Mouse (Mus musculus): ENCODE measurements around the gene Fut9.

The Fut9 gene

GRCm38 (mm10) chr4:25799476-25800283, at the start of gene Fut9:
TSS of gene Fut9 (minus strand) at chr4:25800244.
- peak; percentile 73 for DNase-seq

GRCm38 (mm10) chr4:25815783-25816182, 15.7 kb upstream of the Fut9 start:
- no peak for DNase-seq

GRCm38 (mm10) chr4:25813340-25813739, 13.3 kb upstream of the Fut9 start:
- no peak for DNase-seq

- peak; percentile 50 for DNase-seq
Observed at GRCm38 (mm10) chr4:25810058-25810457, 10.0 kb upstream of the Fut9 start.

- peak; percentile 85 for DNase-seq
Observed at GRCm38 (mm10) chr4:25801751-25802150, 1.7 kb upstream of the Fut9 start.

- peak; percentile 88 for DNase-seq
Observed at GRCm38 (mm10) chr4:25800284-25800616, 206 bp upstream of the Fut9 start.

GRCm38 (mm10) chr4:25799051-25799475, 981 bp downstream of the Fut9 start:
- peak; percentile 44 for DNase-seq

- DNase-seq, result no peak
Observed at GRCm38 (mm10) chr4:25798412-25798811, 1.6 kb downstream of the Fut9 start.

GRCm38 (mm10) chr4:25796149-25796548, 3.9 kb downstream of the Fut9 start:
- DNase-seq, result no peak

GRCm38 (mm10) chr4:25785276-25785675, 14.8 kb downstream of the Fut9 start:
- no peak for DNase-seq

GRCm38 (mm10) chr4:25768657-25769056, 31.4 kb downstream of the Fut9 start:
- DNase-seq, result peak; percentile 39

- peak; percentile 30 for DNase-seq
Observed at GRCm38 (mm10) chr4:25763091-25763490, 37.0 kb downstream of the Fut9 start.

- DNase-seq, result no peak
Observed at GRCm38 (mm10) chr4:25757909-25758548, 42.0 kb downstream of the Fut9 start.

GRCm38 (mm10) chr4:25741553-25741952, 58.5 kb downstream of the Fut9 start:
- no peak for DNase-seq

- no peak for DNase-seq
Observed at GRCm38 (mm10) chr4:25738782-25739181, 61.3 kb downstream of the Fut9 start.

GRCm38 (mm10) chr4:25721576-25721975, 78.5 kb downstream of the Fut9 start:
- no peak for DNase-seq

- DNase-seq, result no peak
Observed at GRCm38 (mm10) chr4:25713907-25714306, 86.1 kb downstream of the Fut9 start.

GRCm38 (mm10) chr4:25684976-25685375, 115.1 kb downstream of the Fut9 start:
- peak; percentile 33 for DNase-seq

GRCm38 (mm10) chr4:25664196-25664595, 135.8 kb downstream of the Fut9 start:
- no peak for DNase-seq

GRCm38 (mm10) chr4:25661204-25661727, 138.8 kb downstream of the Fut9 start:
- DNase-seq, result no peak

- DNase-seq, result peak; percentile 19
Observed at GRCm38 (mm10) chr4:25658792-25659191, 141.3 kb downstream of the Fut9 start.

GRCm38 (mm10) chr4:25651902-25652301, 148.1 kb downstream of the Fut9 start:
- no peak for DNase-seq

- DNase-seq, result peak; percentile 42
Observed at GRCm38 (mm10) chr4:25648107-25648506, 151.9 kb downstream of the Fut9 start.

GRCm38 (mm10) chr4:25647593-25647992, 152.5 kb downstream of the Fut9 start:
- peak; percentile 24 for DNase-seq

All from kidney, adult 9 months (tissue).